Mouse (Mus musculus): ENCODE results near the gene Ccl6.

- TF ChIP-seq CTCF (IDR thresholded peaks at IDR 0.05; ENCODE audit: extremely low read depth, insufficient read depth, low read length) (no peak), POLR2A (IDR thresholded peaks at IDR 0.05; ENCODE audit: extremely low read depth, insufficient read depth, low read length) (no peak)
Measured at GRCm38 (mm10) chr11:83600576-83600975, 7.7 kb upstream of the Ccl6 start.

Data from cortical plate, adult 2 months (tissue).